Mouse (Mus musculus) spleen, postnatal 14 days (tissue): Measurements from ENCODE around the gene Ska2.

Source experiments
- DNase-seq, 2 experiments: peaks; one replicate each; pipeline ENCODE4 v3.0.0; 2021 to 2022; ENCODE audit warnings: low spot score in 2 of 2

Gene Ska2

GRCm38 (mm10) chr11:87108755-87109518, at the start of gene Ska2:
Ska2 (plus strand) TSS chr11:87109234.
- DNase-seq, result peak; percentile 93

- DNase-seq, result no peak
Measured at GRCm38 (mm10) chr11:87060410-87060809, 48.6 kb upstream of the Ska2 start.

GRCm38 (mm10) chr11:87062087-87062486, 46.9 kb upstream of the Ska2 start:
- no peak for DNase-seq

GRCm38 (mm10) chr11:87073343-87073865, 35.6 kb upstream of the Ska2 start:
- DNase-seq, result peak; percentile 20 to 36

- DNase-seq, result peak; percentile 69 to 76
Measured at GRCm38 (mm10) chr11:87073866-87074440, 35.1 kb upstream of the Ska2 start, which contains the start of gene Gdpd1. Gdpd1 (minus strand) TSS chr11:87074062.

- DNase-seq, result no peak
Measured at GRCm38 (mm10) chr11:87083712-87084111, 25.3 kb upstream of the Ska2 start.

GRCm38 (mm10) chr11:87085461-87085860, 23.6 kb upstream of the Ska2 start:
- DNase-seq, result no peak

GRCm38 (mm10) chr11:87086290-87086984, 22.6 kb upstream of the Ska2 start, which contains the start of gene Smg8:
Smg8 (minus strand) TSS chr11:87086774.
- DNase-seq, result peak; percentile 63 to 74

GRCm38 (mm10) chr11:87087142-87087541, 21.9 kb upstream of the Ska2 start:
- DNase-seq, result no peak

GRCm38 (mm10) chr11:87108409-87108754, 652 bp upstream of the Ska2 start, which contains the start of gene Prr11:
Prr11 (minus strand) TSS chr11:87108708.
- DNase-seq, result no peak

GRCm38 (mm10) chr11:87109519-87110171, 611 bp downstream of the Ska2 start:
- peak in 1 of 2 experiments; percentile 10 for DNase-seq

GRCm38 (mm10) chr11:87110172-87110909, 1.3 kb downstream of the Ska2 start:
- DNase-seq, result no peak

GRCm38 (mm10) chr11:87121864-87122263, 12.8 kb downstream of the Ska2 start:
- DNase-seq, result no peak

- no peak for DNase-seq
Measured at GRCm38 (mm10) chr11:87125562-87125961, 16.5 kb downstream of the Ska2 start.

- DNase-seq, result no peak
Measured at GRCm38 (mm10) chr11:87126281-87126823, 17.3 kb downstream of the Ska2 start.

- DNase-seq, result peak; percentile 69 to 74
Measured at GRCm38 (mm10) chr11:87126824-87127816, 18.1 kb downstream of the Ska2 start, which contains the start of gene Trim37. Trim37 (plus strand) TSS chr11:87127077.

- no peak for DNase-seq
Measured at GRCm38 (mm10) chr11:87136233-87136632, 27.2 kb downstream of the Ska2 start.

- no peak for DNase-seq
Measured at GRCm38 (mm10) chr11:87158012-87158411, 49.0 kb downstream of the Ska2 start.

GRCm38 (mm10) chr11:87162687-87163086, 53.7 kb downstream of the Ska2 start:
- no peak for DNase-seq
